Mouse (Mus musculus) heart, embryonic 14.5 days (tissue): Measurements from ENCODE around the gene Ppil1. TPM values are rescaled to one million over a fixed set of nuclear protein-coding genes. Genes with fewer than 3 reads are reported as not detected.

Experiments used
- ATAC-seq: fragments of 200-750 bp; cut with Nextera tagmentation; 2 replicates; pipeline ENCODE4 v1.8.0; 2017; ENCODE audit warnings: low read depth, moderate TSS enrichment; ENCODE audit not compliant: insufficient number of reproducible peaks, insufficient read depth, low FRiP score
- H3K27ac ChIP-seq, 2 experiments: fragments of 200-500 bp in 1 of 2; fragments of 300-500 bp in 1 of 2; sonication (generic) in 1 of 2; replicated peaks in 1 of 2; 2 replicates each; pipeline ENCODE4 v1.5.1; 2012 to 2014; ENCODE audit warnings: low read depth in 2 of 2, low read length in 2 of 2, control low read depth in 1 of 2, mild to moderate bottlenecking in 1 of 2, mixed read lengths in 1 of 2; ENCODE audit not compliant: control insufficient read depth in 1 of 2, insufficient read depth in 1 of 2
- H3K27me3 ChIP-seq: fragments of 300-500 bp; sonication (generic); 2 replicates; pipeline ENCODE4 v1.6.1; 2014; ENCODE audit warnings: mild to moderate bottlenecking, low read length, control low read depth; ENCODE audit not compliant: control insufficient read depth, insufficient read depth
- H3K36me3 ChIP-seq: fragments of 300-500 bp; sonication (generic); 2 replicates; pipeline ENCODE4 v1.6.1; 2014; ENCODE audit warnings: mild to moderate bottlenecking, control low read depth, low read length, mixed read lengths; ENCODE audit not compliant: control insufficient read depth, insufficient read depth
- H3K4me1 ChIP-seq, 2 experiments: fragments of 200-500 bp in 1 of 2; fragments of 300-500 bp in 1 of 2; sonication (generic) in 1 of 2; 2 replicates each; pipeline ENCODE4 v1.6.1; 2012 to 2014; ENCODE audit warnings: low read length in 2 of 2, control low read depth in 1 of 2, mixed read lengths in 1 of 2; ENCODE audit not compliant: control insufficient read depth in 2 of 2, insufficient read depth in 2 of 2
- H3K4me2 ChIP-seq: fragments of 300-500 bp; sonication (generic); 2 replicates; pipeline ENCODE4 v1.6.1; 2014; ENCODE audit warnings: mild to moderate bottlenecking, low read length
- H3K4me3 ChIP-seq, 2 experiments: fragments of 200-500 bp in 1 of 2; fragments of 300-500 bp in 1 of 2; sonication (generic) in 1 of 2; 2 replicates each; pipeline ENCODE4 v1.5.1; 2012 to 2014; ENCODE audit warnings: low read length in 2 of 2, mild to moderate bottlenecking in 2 of 2, control low read depth in 1 of 2, low read depth in 1 of 2, moderate library complexity in 1 of 2; ENCODE audit not compliant: control insufficient read depth in 1 of 2, insufficient read depth in 1 of 2
- H3K9ac ChIP-seq: fragments of 300-500 bp; sonication (generic); 2 replicates; pipeline ENCODE4 v1.6.1; 2014; ENCODE audit warnings: mild to moderate bottlenecking, low read length
- H3K9me3 ChIP-seq: fragments of 300-500 bp; sonication (generic); 2 replicates; pipeline ENCODE4 v1.6.1; 2016; ENCODE audit warnings: low read length, control low read depth; ENCODE audit not compliant: control insufficient read depth
- WGBS: fragments of 180-500 bp; shearing (Covaris S2); extraction: QIAGEN DNeasy Blood & Tissue Kit; methylation state at CpG from one replicate; pipeline ENCODE4 v1.1.7; 2014; 5-methylcytosine and 5-hydroxymethylcytosine counted together
- polyA plus RNA-seq: library from polyadenylated mRNA; unstranded; fragments of >200 nt; fragmentation: Nextera tagmentation; extraction: Ambion mirVana; gene quantifications from 2 replicates; pipeline ENCODE4 v1.2.1, GENCODE M21; 2014

Ppil1 gene
- 98.2 and 106 TPM in 2 replicates for polyA plus RNA-seq

DNA sequence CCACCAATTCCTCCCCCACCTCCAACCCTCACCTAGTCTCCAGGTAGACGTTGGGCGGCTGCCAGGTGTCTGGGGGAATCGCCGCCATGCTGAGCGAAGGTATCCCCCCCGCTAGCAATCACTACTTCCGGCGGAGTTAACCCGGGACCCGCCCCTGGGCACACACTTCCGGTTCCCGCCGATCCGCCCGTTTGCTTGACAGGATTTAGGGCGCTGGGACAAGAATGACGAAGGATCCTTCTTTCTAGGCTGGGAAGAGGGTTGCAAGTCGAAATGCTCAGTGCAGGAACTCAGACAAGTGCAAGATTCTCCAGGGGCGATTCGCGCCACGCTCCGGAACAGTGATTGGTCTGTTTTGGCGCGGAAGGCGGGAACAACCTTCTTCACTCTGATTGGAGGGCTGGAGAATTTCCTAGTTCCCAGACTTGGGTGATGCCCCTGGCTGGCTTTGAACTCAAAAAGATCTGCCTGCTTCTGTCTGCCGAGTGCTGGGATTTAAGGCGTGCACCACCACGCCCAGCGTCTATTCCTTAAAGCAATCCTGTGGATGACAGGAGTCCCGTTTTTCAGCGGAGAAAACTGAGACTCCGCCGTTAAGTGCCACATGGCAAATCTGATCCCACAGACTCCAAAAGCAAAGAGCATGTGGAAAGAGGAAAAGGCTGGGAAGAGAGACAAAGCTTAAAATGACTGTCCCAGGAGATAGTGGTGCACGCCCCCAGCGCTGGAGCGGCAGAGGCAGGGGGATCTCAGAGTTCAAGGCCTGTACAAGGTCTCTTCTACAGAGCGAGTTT lies at the start of gene Ppil1:
Gene Ppil1, minus strand, starts transcription at position 347 of the 794 bp plus-strand sequence.
- H3K36me3 ChIP-seq, result peaks cover 20% of the 10 kb centered on the region
- H3K4me3 ChIP-seq, result peak within 1 kb of the TSS; percentile 72 to 81
- H3K4me1 ChIP-seq, result peaks cover 8 to 28% of the 10 kb centered on the region in 2 experiments; a peak in 3 of 4 replicates
- ATAC-seq, result peak; percentile 54; the same call in 1 of the 2 replicates
- peak within 1 kb of the TSS; percentile 98 to 99 for H3K27ac ChIP-seq
- WGBS, result 7% methylated on average over 38 of the region's 38 CpGs
- H3K9ac ChIP-seq, result peak within 1 kb of the TSS; percentile 85
- no peaks in the 10 kb centered on the region for H3K27me3 ChIP-seq
- peak within 1 kb of the TSS; percentile 71 for H3K4me2 ChIP-seq
- no peaks in the 10 kb centered on the region for H3K9me3 ChIP-seq

GRCm38 (mm10) chr17:29313300-29313699 lies 49.3 kb upstream of the Ppil1 start:
- H3K4me3 ChIP-seq, result no peak overlapping the region
- H3K4me1 ChIP-seq, result peaks cover 0 to 4% of the 10 kb centered on the region in 2 experiments; a peak in 1 of 4 replicates
- H3K36me3 ChIP-seq, result no peaks in the 10 kb centered on the region
- H3K9me3 ChIP-seq, result peaks cover 4% of the 10 kb centered on the region; the same call in 1 of the 2 replicates
- no peak for ATAC-seq
- no peak overlapping the region for H3K9ac ChIP-seq
- no peaks in the 10 kb centered on the region for H3K27me3 ChIP-seq
- no peak overlapping the region for H3K4me2 ChIP-seq
- H3K27ac ChIP-seq, result no peak overlapping the region

GRCm38 (mm10) chr17:29312082-29312481 lies 48.1 kb upstream of the Ppil1 start:
- 91% methylated on average over 2 of the region's 2 CpGs for WGBS
- no peak for ATAC-seq
- Histone ChIP-seq H3K36me3 (no peaks in the 10 kb centered on the region), H3K9me3 (peaks cover 4% of the 10 kb centered on the region; the same call in 1 of the 2 replicates), H3K4me1 (peaks cover 0 to 4% of the 10 kb centered on the region in 2 experiments; a peak in 1 of 4 replicates), H3K4me2 (no peak overlapping the region), H3K9ac (no peak overlapping the region), H3K4me3 (no peak overlapping the region), H3K27ac (no peak overlapping the region), H3K27me3 (no peaks in the 10 kb centered on the region)

- H3K4me3 ChIP-seq, result no peak overlapping the region
- H3K27me3 ChIP-seq, result no peaks in the 10 kb centered on the region
- H3K36me3 ChIP-seq, result no peaks in the 10 kb centered on the region
- no peak for ATAC-seq
- H3K4me1 ChIP-seq, result peaks cover 0 to 1% of the 10 kb centered on the region in 2 experiments; a peak in 1 of 4 replicates
- no peak overlapping the region for H3K27ac ChIP-seq
- no peak overlapping the region for H3K4me2 ChIP-seq
- 85% methylated on average over 8 of the region's 8 CpGs for WGBS
- H3K9me3 ChIP-seq, result peaks cover 4% of the 10 kb centered on the region; the same call in 1 of the 2 replicates
- no peak overlapping the region for H3K9ac ChIP-seq
These were observed 47.6 kb upstream of the Ppil1 start for GRCm38 (mm10) chr17:29311602-29312001.

DNA sequence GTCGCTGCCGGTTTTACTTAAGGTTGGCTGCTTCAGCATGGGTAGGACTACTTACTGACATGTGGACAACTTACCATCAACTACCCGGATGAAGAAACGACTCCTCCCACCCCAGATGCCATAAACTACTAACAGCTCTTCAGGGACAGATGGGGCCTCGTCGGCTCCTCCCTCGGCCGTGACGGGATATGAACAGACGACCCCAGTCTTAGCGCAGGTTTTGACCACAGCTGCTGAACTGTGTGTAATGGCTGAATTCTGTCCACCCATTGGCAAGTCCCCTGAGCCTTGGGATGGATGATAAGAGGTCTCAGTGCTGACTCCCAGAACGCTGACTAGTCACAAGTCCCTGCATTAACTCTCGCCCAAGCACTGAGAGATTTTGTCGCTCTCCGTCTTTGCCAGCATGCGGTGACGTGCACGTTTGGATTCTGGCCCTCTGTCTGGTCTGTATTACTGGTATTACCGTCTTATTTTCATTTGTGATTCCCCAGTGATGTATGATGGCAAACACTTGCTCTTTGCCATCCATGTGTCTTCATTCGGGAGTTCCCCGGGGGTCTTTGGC lies 46.2 kb upstream of the Ppil1 start:
- no peaks in the 10 kb centered on the region for H3K36me3 ChIP-seq
- no peak overlapping the region for H3K4me3 ChIP-seq
- H3K27me3 ChIP-seq, result no peaks in the 10 kb centered on the region
- no peak overlapping the region for H3K27ac ChIP-seq
- peaks cover 4% of the 10 kb centered on the region; the same call in 1 of the 2 replicates for H3K9me3 ChIP-seq
- ATAC-seq, result no peak
- H3K9ac ChIP-seq, result no peak overlapping the region
- H3K4me2 ChIP-seq, result no peak overlapping the region
- 77% methylated on average over 21 of the region's 21 CpGs for WGBS
- H3K4me1 ChIP-seq, result peaks cover 8 to 10% of the 10 kb centered on the region in 2 experiments; a peak in 3 of 4 replicates

- H3K4me1 ChIP-seq, result peaks cover 21 to 30% of the 10 kb centered on the region in 2 experiments
- H3K9ac ChIP-seq, result peak overlapping the region; percentile 10; the same call in 1 of the 2 replicates
- H3K27ac ChIP-seq, result no peak overlapping the region
- H3K36me3 ChIP-seq, result peaks cover 13% of the 10 kb centered on the region
- no peaks in the 10 kb centered on the region for H3K9me3 ChIP-seq
- no peak overlapping the region for H3K4me3 ChIP-seq
- ATAC-seq, result no peak
- WGBS, result 53% methylated on average over 7 of the region's 7 CpGs
- no peaks in the 10 kb centered on the region for H3K27me3 ChIP-seq
- H3K4me2 ChIP-seq, result peak overlapping the region; percentile 40; the same call in 1 of the 2 replicates
These were observed 41.9 kb upstream of the Ppil1 start for GRCm38 (mm10) chr17:29305871-29306270.

DNA sequence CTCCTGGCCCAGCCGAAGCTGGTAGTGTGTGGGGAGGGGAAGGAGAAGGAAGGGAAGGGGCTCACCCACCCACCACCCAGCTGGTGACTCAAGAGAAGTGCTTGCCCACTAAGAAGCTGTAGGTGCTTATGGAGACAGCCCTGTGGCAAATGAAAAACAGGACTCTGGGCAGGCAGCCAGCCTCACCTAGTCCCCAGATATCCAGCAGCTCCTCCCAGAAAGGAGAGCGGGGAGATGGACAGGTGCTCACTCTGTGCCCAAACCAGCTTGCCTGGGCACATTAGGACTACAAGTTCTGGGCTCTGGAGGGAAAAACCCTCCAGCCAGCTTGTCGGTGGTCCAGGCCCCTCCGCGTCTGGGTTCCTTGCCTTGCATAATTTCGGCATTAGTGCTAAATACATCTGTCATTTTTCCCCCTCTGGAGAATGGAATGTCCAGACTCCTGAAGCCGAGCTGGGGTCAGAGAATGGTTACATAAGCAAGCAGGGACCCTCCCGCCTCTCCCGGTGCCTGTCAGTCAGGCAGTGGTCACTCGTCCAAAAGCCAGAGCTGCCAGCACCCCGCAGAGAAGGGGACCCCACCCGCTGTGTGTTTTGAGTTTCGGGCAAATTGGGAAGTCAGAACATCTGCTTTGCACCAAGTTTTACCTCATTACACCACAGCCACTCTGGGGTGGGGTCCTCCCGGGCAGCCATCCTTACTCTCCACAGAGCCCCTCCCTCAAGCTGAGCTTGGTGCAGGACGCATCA lies 41.2 kb upstream of the Ppil1 start:
- WGBS, result 15% methylated on average over 15 of the region's 15 CpGs
- Histone ChIP-seq H3K4me1 (peaks cover 21 to 30% of the 10 kb centered on the region in 2 experiments), H3K36me3 (peaks cover 20% of the 10 kb centered on the region), H3K9ac (peak overlapping the region; percentile 25; the same call in 1 of the 2 replicates), H3K27me3 (no peaks in the 10 kb centered on the region), H3K4me3 (no peak overlapping the region), H3K4me2 (peak overlapping the region; percentile 40), H3K27ac (0 out of 4 replicates have a peak overlapping the region, but pooled peaks of 1 of the 2 experiments have one; percentile 53), H3K9me3 (no peaks in the 10 kb centered on the region)
- peak; percentile 29; the same call in 1 of the 2 replicates for ATAC-seq
